Mouse (Mus musculus) liver, postnatal 0 days (tissue): ENCODE measurements at regions not wholly inside any gene's neighbourhood (a gene's known extent, or its start where the extent isn't known, plus 50 kb on each side); places are given as distances from the start of the nearest gene placed in this dataset.

Experiments
- ATAC-seq: fragments of 200-750 bp; cut with Nextera tagmentation; 2 replicates; pipeline ENCODE4 v1.8.0; 2017; ENCODE audit warnings: mild to moderate bottlenecking, moderate library complexity
- DNase-seq: peaks from one replicate; pipeline ENCODE4 v3.0.0-alpha.2; 2016
- H3K27ac ChIP-seq: fragments of 300-500 bp; sonication (generic); 2 replicates; pipeline ENCODE4 v1.5.1; 2014; ENCODE audit warnings: antibody characterized with exemption, moderate library complexity, mild to moderate bottlenecking, low read depth
- H3K27me3 ChIP-seq: fragments of 300-500 bp; sonication (generic); 2 replicates; pipeline ENCODE4 v1.6.1; 2014; ENCODE audit warnings: low read length, control low read depth, mixed read lengths; ENCODE audit not compliant: insufficient read depth
- H3K36me3 ChIP-seq: fragments of 300-500 bp; sonication (generic); replicated peaks from 2 replicates; pipeline ENCODE4 v1.6.1; 2014; ENCODE audit warnings: mild to moderate bottlenecking, control low read depth, low read length, moderate library complexity, mixed read lengths; ENCODE audit not compliant: insufficient read depth
- H3K4me1 ChIP-seq: fragments of 300-500 bp; sonication (generic); 2 replicates; pipeline ENCODE4 v1.6.1; 2014; ENCODE audit warnings: antibody characterized with exemption, mild to moderate bottlenecking, control low read depth; ENCODE audit not compliant: insufficient read depth
- H3K4me2 ChIP-seq: fragments of 300-500 bp; sonication (generic); 2 replicates; pipeline ENCODE4 v1.6.1; 2014; ENCODE audit warnings: low read depth, mild to moderate bottlenecking, low read length, moderate library complexity, mixed read lengths
- H3K4me3 ChIP-seq: fragments of 300-500 bp; sonication (generic); 2 replicates; pipeline ENCODE4 v1.5.1; 2014; ENCODE audit warnings: low read depth, low read length
- H3K9ac ChIP-seq: fragments of 300-500 bp; sonication (generic); replicated peaks from 2 replicates; pipeline ENCODE4 v1.6.1; 2014; ENCODE audit warnings: mild to moderate bottlenecking, moderate library complexity
- H3K9me3 ChIP-seq: fragments of 300-500 bp; sonication (generic); 2 replicates; pipeline ENCODE4 v1.6.1; 2016; ENCODE audit warnings: mild to moderate bottlenecking, control low read depth, low read length, mixed read lengths
- CTCF ChIP-seq: sonication (generic); IDR thresholded peaks from 2 replicates; pipeline ENCODE4 v1.5.1; 2016; ENCODE audit warnings: antibody characterized with exemption, low read depth
- EP300 ChIP-seq: IDR thresholded peaks from 2 replicates; pipeline ENCODE4 v1.6.1; 2016; ENCODE audit warnings: antibody characterized with exemption, low read depth, mild to moderate bottlenecking
- WGBS: fragments of 180-500 bp; shearing (Covaris S2); extraction: QIAGEN DNeasy Blood & Tissue Kit; methylation state at CpG from one replicate; pipeline ENCODE4 v1.1.7; 2014; ENCODE audit not compliant: insufficient replicate concordance; 5-methylcytosine and 5-hydroxymethylcytosine counted together

DNA sequence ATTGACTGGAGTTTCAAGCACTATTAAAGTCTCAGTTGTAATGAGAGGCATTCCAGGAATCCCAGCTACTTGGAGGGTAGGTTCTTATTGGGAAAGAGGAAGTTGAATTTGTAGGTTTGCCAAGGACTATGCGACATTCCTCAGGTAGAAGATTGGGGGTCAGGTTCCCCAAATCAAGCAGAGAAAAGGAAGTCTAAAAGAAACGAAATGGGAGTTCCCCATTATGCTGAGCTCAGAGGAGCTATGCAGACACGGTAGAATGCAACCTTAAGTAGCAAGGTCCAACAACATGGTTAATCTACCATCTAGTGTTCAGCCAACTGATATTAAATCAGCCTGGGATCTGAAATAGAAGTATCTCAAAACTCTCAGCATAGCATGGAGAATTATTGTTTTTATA, 1365.9 kb upstream of the Slc10a2 start:
- Histone ChIP-seq H3K9ac (no peak overlapping the region), H3K4me2 (no peak overlapping the region), H3K27me3 (no peaks in the 10 kb centered on the region), H3K9me3 (no peaks in the 10 kb centered on the region), H3K4me3 (no peak overlapping the region), H3K27ac (no peak overlapping the region), H3K4me1 (no peaks in the 10 kb centered on the region), H3K36me3 (no peaks in the 10 kb centered on the region)
- DNase-seq (no peak), ATAC-seq (no peak)
- WGBS = 39% methylated on average over 3 of the region's 3 CpGs
- no peak for TF ChIP-seq EP300
- TF ChIP-seq CTCF = no peak

DNA sequence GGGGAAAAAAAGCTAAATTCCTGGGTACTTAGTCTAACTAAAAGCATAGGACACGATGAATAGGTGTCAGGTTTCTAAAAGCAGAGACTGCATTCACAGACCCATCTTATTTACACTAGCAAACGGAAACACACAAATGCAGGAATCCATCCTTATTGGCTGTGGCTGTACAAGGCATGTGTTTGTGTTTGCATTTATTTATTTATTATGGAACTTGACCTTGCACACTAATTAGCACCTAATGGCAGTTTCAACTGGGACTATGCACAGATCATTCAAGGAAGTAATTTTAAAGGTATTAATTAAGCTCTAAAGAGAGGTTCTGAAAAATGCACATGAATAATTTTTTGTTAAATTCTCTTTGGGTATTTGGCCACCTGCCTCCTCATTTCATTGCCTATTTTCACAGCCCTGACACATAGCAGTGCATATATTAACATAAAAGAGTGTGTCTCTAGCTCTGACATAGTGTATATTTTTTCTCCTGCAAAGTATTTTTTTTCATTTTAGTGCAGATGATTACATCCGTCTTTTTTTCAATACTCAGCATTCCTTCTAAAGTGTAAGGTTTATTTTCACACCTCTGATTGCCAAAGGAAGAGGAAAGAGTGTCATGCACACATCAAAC, 1351.5 kb upstream of the Slc10a2 start:
- no peaks in the 10 kb centered on the region for H3K36me3 ChIP-seq
- H3K4me3 ChIP-seq = no peak overlapping the region
- no peak for DNase-seq
- WGBS = 58% methylated on average over 3 of the region's 3 CpGs
- no peak for TF ChIP-seq CTCF
- no peak for TF ChIP-seq EP300
- ATAC-seq = no peak
- no peak overlapping the region for H3K9ac ChIP-seq
- no peaks in the 10 kb centered on the region for H3K4me1 ChIP-seq
- no peak overlapping the region for H3K27ac ChIP-seq
- H3K9me3 ChIP-seq = no peaks in the 10 kb centered on the region
- no peak overlapping the region for H3K4me2 ChIP-seq
- no peaks in the 10 kb centered on the region for H3K27me3 ChIP-seq

DNA sequence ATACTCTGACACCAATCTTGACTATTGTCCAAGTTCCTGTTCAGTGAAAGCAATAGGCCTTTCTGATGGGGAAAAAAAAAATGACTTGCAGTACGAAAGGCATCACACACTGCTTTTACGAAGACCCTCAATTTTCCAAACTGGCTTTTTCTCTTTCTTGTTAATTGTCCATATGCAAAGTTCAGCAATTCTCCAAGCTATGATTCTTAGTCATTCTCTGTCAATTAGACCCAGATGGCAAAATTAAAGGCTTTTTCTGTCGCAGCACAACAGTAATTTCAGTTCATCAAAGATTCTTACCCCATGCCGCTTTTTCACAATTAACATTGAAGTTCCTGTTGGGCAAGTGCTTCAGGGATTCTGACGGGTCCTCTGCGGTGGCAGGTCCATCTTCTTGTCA, 1343.2 kb upstream of the Slc10a2 start:
- no peak overlapping the region for H3K4me2 ChIP-seq
- no peaks in the 10 kb centered on the region for H3K27me3 ChIP-seq
- DNase-seq (no peak), ATAC-seq (no peak)
- WGBS = 74% methylated on average over 6 of the region's 6 CpGs
- H3K9ac ChIP-seq = no peak overlapping the region
- no peaks in the 10 kb centered on the region for H3K4me1 ChIP-seq
- H3K4me3 ChIP-seq = no peak overlapping the region
- TF ChIP-seq CTCF (no peak), EP300 (no peak)
- no peaks in the 10 kb centered on the region for H3K9me3 ChIP-seq
- H3K36me3 ChIP-seq = no peaks in the 10 kb centered on the region
- no peak overlapping the region for H3K27ac ChIP-seq

DNA sequence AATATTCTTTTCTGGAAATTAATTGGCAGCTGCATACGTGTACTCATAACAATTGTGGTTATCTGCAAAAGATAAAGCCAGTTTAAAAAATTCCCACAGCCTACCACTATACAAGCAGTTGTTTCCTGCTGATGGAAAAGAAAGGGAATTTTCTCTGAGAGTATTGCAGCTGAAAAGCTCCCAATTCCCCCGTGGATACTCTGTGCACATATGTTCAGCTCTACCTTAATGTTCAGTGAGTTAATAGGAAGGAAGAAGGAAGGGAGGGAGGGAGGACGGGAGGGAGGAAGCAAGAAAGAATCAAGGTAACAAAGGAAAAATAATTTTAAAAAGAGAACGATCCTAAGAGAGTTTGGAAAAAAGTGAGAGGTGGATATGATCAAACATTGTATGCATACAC, 1333.9 kb upstream of the Slc10a2 start:
- H3K36me3 ChIP-seq = no peaks in the 10 kb centered on the region
- H3K27ac ChIP-seq = no peak overlapping the region
- no peak for TF ChIP-seq CTCF
- TF ChIP-seq EP300 = no peak
- no peaks in the 10 kb centered on the region for H3K9me3 ChIP-seq
- H3K4me1 ChIP-seq = no peaks in the 10 kb centered on the region
- no peaks in the 10 kb centered on the region for H3K27me3 ChIP-seq
- H3K9ac ChIP-seq = no peak overlapping the region
- no peak for ATAC-seq
- no peak overlapping the region for H3K4me3 ChIP-seq
- no peak overlapping the region for H3K4me2 ChIP-seq
- 55% methylated on average over 4 of the region's 4 CpGs for WGBS
- DNase-seq = no peak
